Mouse (Mus musculus): ENCODE data around the gene Atp6ap2. TPM values are rescaled to one million over a fixed set of nuclear protein-coding genes. Genes with fewer than 3 reads are reported as not detected.

Atp6ap2 gene
- total RNA-seq, 2 experiments from 2014 or later, result 182 to 193 TPM

Other genes with a start within 250 kb of the Atp6ap2 start
- gene 1810030O07Rik, start 85.9 kb downstream of the Atp6ap2 start, total RNA-seq (2021), result 10 to 100 TPM; 17.2 to 18.5 TPM
- gene Med14, start 174.3 kb downstream of the Atp6ap2 start, total RNA-seq (2021), result 10 to 100 TPM; 72.7 to 81.0 TPM